Mouse (Mus musculus) forebrain, embryonic 10.5 days (tissue): Measurements from ENCODE around the gene Zdhhc24. TPM values are rescaled to one million over a fixed set of nuclear protein-coding genes. Genes with fewer than 3 reads are reported as not detected.

Source experiments
- DNase-seq: peaks from one replicate; pipeline ENCODE4 v3.0.0-alpha.2; 2017; ENCODE audit warnings: low spot score; ENCODE audit errors: extremely low spot score
- H3K27ac ChIP-seq: fragments of 300-500 bp; sonication (generic); 2 replicates; pipeline ENCODE4 v1.5.1; 2016; ENCODE audit warnings: mild to moderate bottlenecking
- H3K27me3 ChIP-seq: fragments of 300-500 bp; sonication (generic); 2 replicates; pipeline ENCODE4 v1.6.1; 2016; ENCODE audit warnings: mild to moderate bottlenecking; ENCODE audit not compliant: poor library complexity, severe bottlenecking
- H3K36me3 ChIP-seq: fragments of 300-500 bp; sonication (generic); replicated peaks from 2 replicates; pipeline ENCODE4 v1.6.1; 2016; ENCODE audit warnings: mild to moderate bottlenecking, moderate library complexity
- H3K4me1 ChIP-seq: fragments of 300-500 bp; sonication (generic); 2 replicates; pipeline ENCODE4 v1.6.1; 2016
- H3K4me3 ChIP-seq: fragments of 300-500 bp; sonication (generic); 2 replicates; pipeline ENCODE4 v1.5.1; 2016; ENCODE audit warnings: mild to moderate bottlenecking, moderate library complexity
- H3K9me3 ChIP-seq: fragments of 300-500 bp; sonication (generic); 2 replicates; pipeline ENCODE4 v1.6.1; 2016; ENCODE audit warnings: mild to moderate bottlenecking, moderate library complexity
- WGBS: fragments of 180-500 bp; shearing (Covaris S2); methylation state at CpG from one replicate; pipeline ENCODE4 v1.1.7; 2016; 5-methylcytosine and 5-hydroxymethylcytosine counted together
- polyA plus RNA-seq: library from polyadenylated mRNA; unstranded; fragments of >200 nt; fragmentation: Nextera tagmentation; extraction: Ambion mirVana; gene quantifications from 2 replicates; pipeline ENCODE4 v1.2.1, GENCODE M21; 2016

Zdhhc24 gene
- polyA plus RNA-seq, 1 experiment from 2014 or later = 11.5 TPM

DNA sequence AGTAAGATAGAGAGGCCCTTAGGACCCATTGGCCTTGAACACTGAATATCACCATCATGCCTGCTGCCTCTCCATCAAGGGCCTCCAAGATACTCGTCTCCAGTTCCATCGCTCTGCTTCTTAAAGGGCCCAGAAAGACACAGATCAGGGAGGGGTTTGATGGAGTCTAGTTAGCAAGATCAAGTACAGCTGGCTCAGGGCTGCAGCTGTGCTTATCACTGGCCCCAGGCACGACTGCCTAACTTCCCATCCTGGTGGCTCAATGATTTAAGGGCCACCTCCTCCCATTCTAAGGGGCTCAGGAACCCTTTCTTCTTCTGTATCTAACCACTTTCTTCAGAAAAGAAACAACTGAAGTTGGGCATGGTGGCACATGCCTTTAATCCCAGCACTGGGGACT is 13.3 kb downstream of the Zdhhc24 start:
- 77% methylated on average over 3 of the region's 3 CpGs for WGBS
- no peak for DNase-seq
- Histone ChIP-seq H3K27ac (no peak overlapping the region), H3K4me1 (no peaks in the 10 kb centered on the region), H3K27me3 (no peaks in the 10 kb centered on the region), H3K9me3 (no peaks in the 10 kb centered on the region), H3K4me3 (no peak overlapping the region), H3K36me3 (peaks cover 44% of the 10 kb centered on the region)

DNA sequence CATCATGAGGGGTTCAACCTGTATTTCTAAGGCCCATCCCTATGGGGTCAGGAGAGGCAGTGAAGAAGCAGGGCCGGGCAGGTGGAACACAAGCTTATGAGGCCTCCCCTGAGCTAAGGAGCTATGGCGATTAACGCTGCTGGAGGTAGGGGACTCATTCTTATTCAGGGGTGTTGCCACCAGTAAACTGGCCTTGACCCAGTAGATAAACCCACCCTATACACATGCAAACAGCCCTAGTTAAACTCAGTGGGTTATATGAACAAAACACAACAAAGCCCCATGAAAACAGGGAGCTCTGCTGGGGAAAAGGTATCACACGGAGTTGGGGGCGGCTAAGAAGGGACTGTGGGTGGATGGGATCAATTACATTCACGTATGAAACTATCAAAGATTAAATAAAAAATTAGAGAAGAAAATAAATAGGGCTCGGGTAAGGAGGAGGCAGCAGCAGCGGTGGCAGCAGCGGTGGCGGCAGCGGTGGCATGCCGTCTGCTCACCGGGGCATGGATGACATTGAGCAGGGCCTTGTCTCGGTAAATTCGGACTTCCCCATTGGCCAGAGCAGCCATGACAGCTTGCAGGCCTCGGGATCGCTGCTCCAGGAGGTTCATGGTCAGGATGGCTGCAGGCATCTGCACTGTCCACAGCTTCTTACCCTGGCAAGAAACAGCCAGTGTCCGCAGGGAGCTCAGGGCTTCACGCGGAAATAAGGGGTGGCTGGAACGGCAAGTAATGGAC is 18.5 kb downstream of the Zdhhc24 start:
- H3K27ac ChIP-seq = no peak overlapping the region; the same call in 1 of the 2 replicates
- 62% methylated on average over 21 of the region's 21 CpGs for WGBS
- H3K27me3 ChIP-seq = no peaks in the 10 kb centered on the region
- no peaks in the 10 kb centered on the region for H3K9me3 ChIP-seq
- H3K4me3 ChIP-seq = no peak overlapping the region
- no peak for DNase-seq
- peaks cover 48% of the 10 kb centered on the region for H3K36me3 ChIP-seq
- H3K4me1 ChIP-seq = no peaks in the 10 kb centered on the region

DNA sequence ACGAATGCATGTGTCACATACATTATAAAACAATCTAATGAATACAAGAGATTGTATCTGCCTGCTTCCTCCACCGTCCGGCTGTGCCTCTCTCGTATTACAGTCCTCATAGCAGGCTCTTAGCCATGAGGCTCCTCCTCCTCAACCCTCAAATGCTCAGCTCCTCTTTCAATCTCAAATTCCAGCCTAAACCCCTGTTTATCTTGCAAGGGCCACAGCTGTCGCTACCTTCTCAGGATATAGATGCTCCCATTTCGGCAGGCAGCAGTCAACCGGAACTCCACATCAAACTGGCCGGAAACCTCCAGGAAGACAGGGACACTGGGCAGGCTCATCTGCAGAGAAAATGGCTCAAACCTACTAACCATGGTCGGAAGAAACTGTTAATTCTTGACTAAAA is 20.5 kb downstream of the Zdhhc24 start:
- H3K4me1 ChIP-seq = no peaks in the 10 kb centered on the region
- H3K27ac ChIP-seq = no peak overlapping the region
- H3K9me3 ChIP-seq = no peaks in the 10 kb centered on the region
- no peaks in the 10 kb centered on the region for H3K27me3 ChIP-seq
- WGBS = 85% methylated on average over 9 of the region's 9 CpGs
- H3K4me3 ChIP-seq = no peak overlapping the region
- DNase-seq = no peak
- H3K36me3 ChIP-seq = peaks cover 59% of the 10 kb centered on the region

DNA sequence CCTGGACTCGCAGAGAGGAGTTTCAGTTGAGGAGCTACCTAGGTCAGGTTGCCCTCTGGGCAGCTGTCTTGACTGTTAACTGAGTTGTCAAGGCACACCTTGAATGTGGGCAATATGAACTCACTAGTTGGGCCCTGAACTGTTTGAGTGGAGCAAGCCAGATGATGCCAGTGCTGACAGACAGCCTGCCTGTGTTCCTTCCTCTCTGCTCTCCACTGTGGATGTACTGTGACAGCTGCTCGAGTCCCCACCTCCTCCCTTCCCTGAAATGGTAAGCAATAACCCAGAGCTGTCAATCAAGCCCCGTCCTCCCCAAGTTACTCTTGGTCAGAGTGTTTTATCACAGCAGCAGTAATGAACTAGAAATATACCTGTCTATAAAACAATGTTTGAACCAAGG is 21.4 kb downstream of the Zdhhc24 start:
- no peak overlapping the region for H3K4me3 ChIP-seq
- DNase-seq = no peak
- 84% methylated on average over 3 of the region's 3 CpGs for WGBS
- no peaks in the 10 kb centered on the region for H3K4me1 ChIP-seq
- H3K9me3 ChIP-seq = no peaks in the 10 kb centered on the region
- H3K27me3 ChIP-seq = no peaks in the 10 kb centered on the region
- H3K36me3 ChIP-seq = peaks cover 59% of the 10 kb centered on the region
- no peak overlapping the region for H3K27ac ChIP-seq

DNA sequence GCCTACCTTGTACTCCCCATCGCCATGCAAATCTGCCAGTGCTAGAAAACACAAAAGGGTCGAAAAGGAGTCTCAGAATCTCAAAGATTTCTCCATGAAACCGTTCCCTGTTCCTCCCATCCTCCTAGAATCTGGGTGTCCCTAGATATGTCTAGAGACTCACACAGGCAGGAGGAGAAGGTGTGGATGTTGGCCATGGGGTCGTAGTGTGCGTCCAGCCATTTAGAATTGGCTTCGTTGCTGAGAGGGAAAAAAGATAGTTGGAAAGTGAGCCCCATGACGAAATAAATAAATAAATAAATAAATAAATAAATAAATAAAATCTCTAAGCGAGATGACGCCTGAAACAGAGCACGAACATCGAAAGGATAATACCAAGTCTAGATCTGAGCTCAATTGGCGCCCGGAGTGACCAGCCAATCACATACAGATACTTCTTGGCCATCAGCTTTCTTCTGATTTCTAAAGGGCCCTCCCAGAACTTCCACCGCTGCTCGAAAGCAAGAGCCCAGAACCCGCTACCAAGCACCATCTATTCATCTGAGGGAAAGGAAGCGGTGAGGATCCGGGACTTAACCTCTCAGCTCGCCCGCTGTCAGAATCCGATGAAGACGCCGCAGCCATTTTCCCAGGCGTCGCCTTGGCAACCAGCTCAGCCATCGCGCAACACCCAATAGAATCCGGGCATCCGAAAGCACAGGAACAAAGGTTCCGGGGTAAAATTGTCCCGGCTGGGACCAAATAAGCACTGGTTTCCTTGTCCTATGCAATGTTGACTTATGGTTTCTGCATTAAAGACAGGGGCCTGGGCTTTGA is 27.7 kb downstream of the Zdhhc24 start, which contains the start of gene Bbs1:
Bbs1 (minus strand) TSS at position 650 of the 816 bp plus-strand sequence.
- H3K4me3 ChIP-seq = peak within 1 kb of the TSS; percentile 74
- peaks cover 62% of the 10 kb centered on the region for H3K36me3 ChIP-seq
- no peaks in the 10 kb centered on the region for H3K27me3 ChIP-seq
- peak; percentile 83 for DNase-seq
- H3K27ac ChIP-seq = peak within 1 kb of the TSS; percentile 83
- WGBS = 9% methylated on average over 31 of the region's 31 CpGs
- H3K4me1 ChIP-seq = peaks cover 10% of the 10 kb centered on the region
- H3K9me3 ChIP-seq = no peaks in the 10 kb centered on the region

DNA sequence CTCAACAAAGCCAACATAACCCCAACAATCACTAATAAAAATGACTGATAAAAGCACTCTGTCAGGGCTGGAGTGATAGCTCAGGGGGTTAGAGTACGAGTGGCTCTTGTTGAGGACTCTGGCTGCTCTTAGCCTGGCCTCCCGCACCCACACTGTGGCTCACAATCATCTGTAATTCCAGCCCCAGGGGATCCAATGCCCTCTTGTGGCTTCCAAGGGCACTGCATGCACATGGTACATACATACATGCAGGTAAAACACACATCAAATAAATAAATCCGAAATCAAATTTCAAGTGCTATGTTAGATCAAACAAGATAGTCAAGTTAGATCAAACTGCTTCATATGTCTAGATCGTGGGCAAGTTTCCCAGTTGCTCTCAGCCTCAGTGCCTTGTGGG is 29.6 kb downstream of the Zdhhc24 start:
- Histone ChIP-seq H3K4me3 (no peak overlapping the region), H3K27ac (no peak overlapping the region), H3K4me1 (peaks cover 10% of the 10 kb centered on the region), H3K9me3 (no peaks in the 10 kb centered on the region), H3K36me3 (peaks cover 70% of the 10 kb centered on the region), H3K27me3 (no peaks in the 10 kb centered on the region)
- 90% methylated on average over 4 of the region's 4 CpGs for WGBS
- no peak for DNase-seq

DNA sequence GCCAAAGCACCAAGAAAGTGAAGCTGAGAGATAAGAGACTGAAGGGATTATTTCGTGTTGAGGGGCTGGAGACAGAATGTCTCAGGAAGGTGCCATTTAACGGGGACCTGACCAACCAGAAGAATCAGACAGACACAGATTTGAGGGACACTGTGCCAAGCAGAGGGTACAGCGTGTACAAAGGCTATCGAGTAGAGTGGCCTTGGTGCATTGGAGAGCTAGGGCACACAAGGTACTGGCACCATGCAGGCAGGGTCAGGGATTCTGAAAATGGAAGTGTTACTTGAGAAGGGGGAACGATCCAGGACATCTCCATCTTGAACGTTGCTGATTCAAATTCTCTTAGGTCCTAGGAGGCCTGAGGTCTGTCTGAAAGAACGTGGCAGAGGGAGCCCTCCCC is 30.9 kb downstream of the Zdhhc24 start:
- Histone ChIP-seq H3K36me3 (peaks cover 74% of the 10 kb centered on the region), H3K27ac (no peak overlapping the region), H3K4me1 (peaks cover 10% of the 10 kb centered on the region), H3K9me3 (no peaks in the 10 kb centered on the region), H3K4me3 (no peak overlapping the region), H3K27me3 (no peaks in the 10 kb centered on the region)
- DNase-seq = no peak
- WGBS = 93% methylated on average over 7 of the region's 7 CpGs

DNA sequence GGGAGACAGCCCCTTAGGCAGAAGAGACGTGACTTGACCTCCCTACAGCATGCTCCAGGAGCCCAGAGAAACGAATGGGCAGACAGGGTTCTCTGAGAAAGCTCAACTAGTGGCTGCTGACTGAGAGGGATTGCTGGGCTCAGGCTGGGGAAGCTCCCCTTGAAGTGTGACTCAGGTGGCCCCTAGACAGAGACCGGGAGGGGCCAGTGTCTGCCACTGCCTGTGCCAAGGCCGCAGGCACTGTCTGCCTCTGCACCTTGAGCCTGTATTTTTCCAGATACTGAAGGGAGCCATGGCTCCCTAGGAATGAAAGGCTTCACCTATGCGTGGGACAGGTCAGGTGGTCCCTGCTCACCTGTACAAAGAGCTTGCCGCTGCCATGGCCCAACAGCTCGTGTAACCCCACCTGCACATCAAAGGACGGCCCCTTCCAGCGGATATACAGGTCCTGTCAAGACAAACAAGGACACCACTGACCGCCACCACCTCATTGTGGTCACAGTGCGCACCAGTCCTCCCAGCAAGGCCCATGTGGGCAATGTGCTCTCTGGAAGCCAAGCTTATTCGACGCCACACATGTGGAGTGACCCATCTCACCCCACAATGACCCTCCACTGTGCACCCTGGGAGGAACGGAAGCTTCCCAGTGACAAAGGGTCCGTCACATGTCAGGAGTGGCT is 37.6 kb downstream of the Zdhhc24 start:
- Histone ChIP-seq H3K27me3 (no peaks in the 10 kb centered on the region), H3K4me3 (no peak overlapping the region), H3K9me3 (no peaks in the 10 kb centered on the region), H3K4me1 (no peaks in the 10 kb centered on the region), H3K36me3 (peaks cover 99% of the 10 kb centered on the region), H3K27ac (no peak overlapping the region)
- DNase-seq = no peak
- WGBS = 91% methylated on average over 15 of the region's 15 CpGs

DNA sequence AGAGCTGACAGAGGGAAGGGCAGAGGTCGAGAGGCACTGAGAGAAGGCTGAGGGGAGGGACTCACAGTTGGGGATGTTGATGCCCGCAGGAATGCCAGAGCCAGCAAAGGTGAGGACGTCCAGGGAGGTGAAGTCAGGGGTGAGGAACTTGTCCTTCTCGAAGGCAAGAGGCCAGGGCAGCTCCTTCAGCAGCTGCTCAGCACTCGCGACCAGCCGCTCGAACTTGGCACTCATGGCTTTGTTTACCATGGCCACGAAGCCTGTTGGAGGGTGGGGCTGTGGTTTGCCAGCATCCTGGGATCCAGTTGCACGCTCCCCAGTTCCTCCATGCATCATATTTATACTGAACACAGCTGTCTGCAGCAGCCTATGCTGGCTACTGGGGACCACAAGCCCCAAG is 38.4 kb downstream of the Zdhhc24 start:
- H3K4me3 ChIP-seq = no peak overlapping the region
- H3K27me3 ChIP-seq = no peaks in the 10 kb centered on the region
- no peak for DNase-seq
- H3K36me3 ChIP-seq = peaks cover 99% of the 10 kb centered on the region
- no peaks in the 10 kb centered on the region for H3K4me1 ChIP-seq
- 90% methylated on average over 10 of the region's 10 CpGs for WGBS
- H3K9me3 ChIP-seq = no peaks in the 10 kb centered on the region
- H3K27ac ChIP-seq = no peak overlapping the region

DNA sequence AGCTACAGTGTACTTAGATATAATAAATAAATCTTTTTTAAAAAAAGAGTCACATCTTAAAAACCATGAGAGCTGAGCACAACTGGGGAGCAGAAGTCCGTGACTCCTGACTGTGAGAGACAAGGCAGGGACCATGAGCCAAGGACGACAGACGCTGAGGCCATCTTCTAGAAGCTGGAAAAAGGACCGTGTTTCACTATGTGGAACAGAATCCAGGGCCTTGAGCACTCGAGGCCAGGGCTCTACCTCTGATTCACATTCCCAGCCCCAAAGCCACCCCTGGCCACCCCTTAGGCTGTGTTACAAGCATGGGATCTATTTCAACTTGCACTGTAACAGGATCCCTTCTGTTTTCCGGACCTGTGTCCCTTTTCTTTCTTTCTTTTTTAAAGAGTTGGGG is 41.2 kb downstream of the Zdhhc24 start:
- no peak overlapping the region for H3K4me3 ChIP-seq
- 84% methylated on average over 6 of the region's 6 CpGs for WGBS
- no peak for DNase-seq
- H3K27ac ChIP-seq = no peak overlapping the region
- H3K9me3 ChIP-seq = no peaks in the 10 kb centered on the region
- H3K36me3 ChIP-seq = peaks cover 100% of the 10 kb centered on the region
- no peaks in the 10 kb centered on the region for H3K27me3 ChIP-seq
- H3K4me1 ChIP-seq = no peaks in the 10 kb centered on the region

DNA sequence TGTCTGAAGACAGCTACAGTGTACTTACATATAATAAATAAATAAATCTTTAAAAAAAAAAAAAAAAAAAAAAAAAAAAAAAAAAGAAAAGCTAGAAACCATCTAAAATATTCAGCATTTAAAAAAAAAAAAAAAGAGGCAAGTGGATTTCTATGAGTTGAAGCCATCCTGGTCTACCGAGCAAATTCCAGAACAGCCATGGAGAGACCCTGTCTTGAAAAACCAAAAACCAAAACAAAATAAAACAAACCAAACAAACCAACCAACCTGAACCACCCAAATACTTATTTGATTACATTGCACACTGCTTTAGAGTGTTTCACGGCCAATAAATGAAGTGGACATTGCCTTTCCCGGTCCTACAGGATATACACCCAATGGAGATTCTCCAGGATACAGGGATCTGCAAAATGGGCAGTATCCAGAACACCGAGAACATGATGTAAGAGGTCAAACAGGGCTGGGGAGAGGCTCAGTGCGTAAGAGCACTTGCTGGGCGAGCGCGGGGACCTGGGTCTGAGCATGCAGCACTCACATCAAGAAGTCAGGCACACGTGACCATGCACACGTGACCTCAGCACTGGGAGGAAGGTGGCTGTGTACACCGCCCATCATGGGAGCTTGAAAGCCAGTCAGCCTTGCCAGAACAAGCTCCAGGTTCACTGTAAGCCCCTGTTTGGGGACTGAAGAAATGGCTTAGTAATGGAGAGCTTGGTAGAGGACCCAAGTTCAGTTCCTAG is 46.8 kb downstream of the Zdhhc24 start:
- no peak for DNase-seq
- no peak overlapping the region for H3K27ac ChIP-seq
- H3K4me3 ChIP-seq = no peak overlapping the region
- peaks cover 64% of the 10 kb centered on the region for H3K36me3 ChIP-seq
- no peaks in the 10 kb centered on the region for H3K27me3 ChIP-seq
- no peaks in the 10 kb centered on the region for H3K9me3 ChIP-seq
- peaks cover 25% of the 10 kb centered on the region for H3K4me1 ChIP-seq
- 97% methylated on average over 11 of the region's 11 CpGs for WGBS

DNA sequence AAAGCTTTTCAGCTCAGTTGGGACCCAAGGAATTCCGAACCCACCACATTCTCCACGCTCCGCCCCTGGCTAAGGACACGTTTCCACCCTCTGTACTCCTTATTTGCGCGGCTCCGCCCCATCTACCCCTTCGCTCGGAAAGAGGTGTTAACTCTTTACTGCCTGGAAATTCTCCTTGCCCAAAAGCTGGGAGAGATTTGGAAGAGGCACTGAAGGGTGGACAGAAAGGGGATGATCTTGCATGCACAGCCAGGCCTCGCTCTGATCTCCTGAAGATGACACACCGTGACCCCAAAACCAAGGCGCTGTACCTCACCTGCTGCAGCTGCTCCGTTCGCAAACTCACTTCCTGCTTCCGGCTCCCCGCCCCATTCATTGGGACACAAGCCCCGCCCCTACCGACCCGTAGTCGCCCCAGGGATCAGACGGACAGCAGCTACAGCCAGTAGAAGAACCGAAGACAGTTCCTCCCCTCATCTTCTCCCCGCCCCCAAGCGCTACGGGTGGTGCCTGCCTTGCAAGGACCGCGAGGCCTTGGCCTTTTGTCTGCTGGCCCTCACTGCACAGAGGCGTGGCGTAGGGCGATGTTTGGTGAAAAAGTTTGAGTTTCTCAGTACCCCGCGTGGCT is 49.5 kb downstream of the Zdhhc24 start, which contains the start of gene Dpp3:
Dpp3 (minus strand) TSS at position 384 of the 628 bp plus-strand sequence.
- no peaks in the 10 kb centered on the region for H3K27me3 ChIP-seq

More for the DNA sequence above, 49.5 kb downstream of the Zdhhc24 start, which contains the start of gene Dpp3:
- Histone ChIP-seq H3K36me3 (peaks cover 37% of the 10 kb centered on the region), H3K4me1 (peaks cover 25% of the 10 kb centered on the region), H3K4me3 (peak within 1 kb of the TSS; percentile 72), H3K27ac (peak within 1 kb of the TSS; percentile 90), H3K9me3 (no peaks in the 10 kb centered on the region)
- under 1% methylated on average over 32 of the region's 32 CpGs for WGBS
- peak; percentile 100 for DNase-seq
